Mouse (Mus musculus) intestine, postnatal 0 days (tissue): ENCODE measurements around the gene Mnd1. TPM values are rescaled to one million over a fixed set of nuclear protein-coding genes. Genes with fewer than 3 reads are reported as not detected.

Experiments used
- ATAC-seq: fragments of 200-750 bp; cut with Nextera tagmentation; 2 replicates; pipeline ENCODE4 v1.8.0; 2017; ENCODE audit warnings: mild to moderate bottlenecking, moderate TSS enrichment, moderate library complexity
- H3K27ac ChIP-seq: fragments of 300-500 bp; sonication (generic); 2 replicates; pipeline ENCODE4 v1.5.1; 2014; ENCODE audit warnings: mild to moderate bottlenecking, low read depth, low read length, moderate library complexity
- H3K27me3 ChIP-seq: fragments of 300-500 bp; sonication (generic); replicated peaks from 2 replicates; pipeline ENCODE4 v1.6.1; 2014; ENCODE audit warnings: low read length, mixed read lengths; ENCODE audit not compliant: control insufficient read depth, insufficient read depth
- H3K36me3 ChIP-seq: fragments of 300-500 bp; sonication (generic); 2 replicates; pipeline ENCODE4 v1.6.1; 2014; ENCODE audit warnings: mild to moderate bottlenecking, moderate library complexity; ENCODE audit not compliant: control insufficient read depth, insufficient read depth
- H3K4me1 ChIP-seq: fragments of 300-500 bp; sonication (generic); replicated peaks from 2 replicates; pipeline ENCODE4 v1.6.1; 2014; ENCODE audit warnings: antibody characterized with exemption, low read length, mixed read lengths; ENCODE audit not compliant: control insufficient read depth, insufficient read depth
- H3K4me2 ChIP-seq: fragments of 300-500 bp; sonication (generic); replicated peaks from 2 replicates; pipeline ENCODE4 v1.6.1; 2014; ENCODE audit warnings: low read depth, mild to moderate bottlenecking, moderate library complexity
- H3K4me3 ChIP-seq: fragments of 300-500 bp; sonication (generic); 2 replicates; pipeline ENCODE4 v1.5.1; 2014; ENCODE audit warnings: low read depth, low read length
- H3K9ac ChIP-seq: fragments of 300-500 bp; sonication (generic); 2 replicates; pipeline ENCODE4 v1.6.1; 2014; ENCODE audit warnings: mild to moderate bottlenecking, low read depth, low read length
- H3K9me3 ChIP-seq: fragments of 300-500 bp; sonication (generic); 2 replicates; pipeline ENCODE4 v1.6.1; 2016; ENCODE audit warnings: mixed run types; ENCODE audit not compliant: control insufficient read depth
- CTCF ChIP-seq: sonication (generic); IDR thresholded peaks from 2 replicates; pipeline ENCODE4 v1.5.1; 2016; ENCODE audit warnings: low read depth, mild to moderate bottlenecking, control low read depth, antibody characterized with exemption, moderate library complexity
- WGBS: fragments of 180-500 bp; shearing (Covaris S2); extraction: QIAGEN DNeasy Blood & Tissue Kit; methylation state at CpG from one replicate; pipeline ENCODE4 v1.1.7; 2014; 5-methylcytosine and 5-hydroxymethylcytosine counted together
- polyA plus RNA-seq: library from polyadenylated mRNA; unstranded; fragments of >200 nt; fragmentation: Nextera tagmentation; extraction: Ambion mirVana; gene quantifications from 2 replicates; pipeline ENCODE4 v1.2.1, GENCODE M21; 2015

Mnd1 gene
- polyA plus RNA-seq, 1 experiment from 2014 or later, result 6.5 TPM

DNA sequence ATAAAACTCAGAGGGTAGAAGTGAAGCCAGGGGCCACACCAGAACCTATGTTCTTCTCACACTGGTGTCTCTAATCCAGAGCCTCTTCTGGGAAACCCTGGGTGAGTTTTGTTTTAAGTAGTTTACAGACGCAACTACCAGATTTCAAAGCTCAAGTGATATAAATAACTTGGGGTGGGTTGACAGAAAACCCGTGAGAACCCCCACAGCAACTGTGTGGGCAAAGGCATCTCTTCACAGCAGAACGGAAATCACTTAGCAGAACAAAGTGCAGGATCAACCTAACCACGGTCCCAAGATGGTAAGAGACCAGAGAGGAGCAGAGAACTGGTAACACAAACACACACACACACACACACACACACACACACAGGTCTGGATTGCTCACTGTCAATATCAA is 89.8 kb downstream of the Mnd1 start:
- H3K4me1 ChIP-seq, result no peaks in the 10 kb centered on the region

GRCm38 (mm10) chr3:84063369-84063914 is 92.1 kb downstream of the Mnd1 start:
- Histone ChIP-seq H3K36me3 (no peaks in the 10 kb centered on the region), H3K9me3 (no peaks in the 10 kb centered on the region), H3K4me3 (no peak overlapping the region), H3K27ac (no peak overlapping the region), H3K27me3 (no peaks in the 10 kb centered on the region), H3K9ac (no peak overlapping the region), H3K4me2 (no peak overlapping the region), H3K4me1 (no peaks in the 10 kb centered on the region)
- WGBS, result 90% methylated on average over 2 of the region's 2 CpGs
- TF ChIP-seq CTCF, result no peak
- ATAC-seq, result no peak

More for the DNA sequence above, 89.8 kb downstream of the Mnd1 start:
- H3K27me3 ChIP-seq, result no peaks in the 10 kb centered on the region
- no peaks in the 10 kb centered on the region for H3K9me3 ChIP-seq
- no peak overlapping the region for H3K9ac ChIP-seq
- ATAC-seq, result no peak
- no peaks in the 10 kb centered on the region for H3K36me3 ChIP-seq
- H3K27ac ChIP-seq, result no peak overlapping the region
- H3K4me2 ChIP-seq, result no peak overlapping the region
- WGBS, result 70% methylated on average over 4 of the region's 4 CpGs
- no peak for TF ChIP-seq CTCF
- no peak overlapping the region for H3K4me3 ChIP-seq

- Histone ChIP-seq H3K4me2 (no peak overlapping the region), H3K4me3 (no peak overlapping the region), H3K4me1 (no peaks in the 10 kb centered on the region), H3K27me3 (no peaks in the 10 kb centered on the region), H3K9me3 (no peaks in the 10 kb centered on the region), H3K27ac (no peak overlapping the region), H3K36me3 (no peaks in the 10 kb centered on the region), H3K9ac (no peak overlapping the region)
- 46% methylated on average over 13 of the region's 13 CpGs for WGBS
- no peak for TF ChIP-seq CTCF
- ATAC-seq, result no peak
These were observed 93.8 kb downstream of the Mnd1 start for GRCm38 (mm10) chr3:84061523-84062453.

- TF ChIP-seq CTCF, result no peak
- no peak overlapping the region for H3K27ac ChIP-seq
- no peaks in the 10 kb centered on the region for H3K9me3 ChIP-seq
- no peak overlapping the region for H3K4me3 ChIP-seq
- H3K9ac ChIP-seq, result no peak overlapping the region
- no peaks in the 10 kb centered on the region for H3K36me3 ChIP-seq
- ATAC-seq, result no peak
- no peak overlapping the region for H3K4me2 ChIP-seq
- H3K27me3 ChIP-seq, result no peaks in the 10 kb centered on the region
- H3K4me1 ChIP-seq, result no peaks in the 10 kb centered on the region
- 85% methylated on average over 5 of the region's 5 CpGs for WGBS
These were observed 94.6 kb downstream of the Mnd1 start for GRCm38 (mm10) chr3:84060946-84061345.

DNA sequence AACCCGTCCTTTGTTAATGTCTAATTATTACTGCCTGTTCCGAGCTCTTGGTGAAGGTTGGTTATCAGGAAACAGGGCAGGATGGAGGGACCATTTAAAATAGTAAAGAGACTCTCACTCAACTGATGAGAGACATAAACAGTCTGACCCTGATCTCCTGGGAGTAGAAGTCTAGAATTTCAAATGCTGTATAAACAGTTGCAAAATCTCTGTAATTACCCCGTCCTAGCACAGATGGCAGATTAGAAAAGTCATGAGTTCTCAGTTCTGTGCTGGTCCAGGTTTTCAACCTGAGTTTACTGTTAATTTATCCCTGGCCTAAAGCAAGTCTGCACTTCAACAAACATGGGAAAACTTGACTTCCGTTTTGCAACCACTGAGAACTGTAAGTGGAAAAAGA is 95.5 kb downstream of the Mnd1 start:
- WGBS, result 45% methylated on average over 4 of the region's 4 CpGs
- no peak for TF ChIP-seq CTCF
- Histone ChIP-seq H3K27me3 (no peaks in the 10 kb centered on the region), H3K4me3 (no peak overlapping the region), H3K36me3 (no peaks in the 10 kb centered on the region), H3K27ac (no peak overlapping the region), H3K4me1 (no peaks in the 10 kb centered on the region), H3K4me2 (no peak overlapping the region), H3K9ac (no peak overlapping the region), H3K9me3 (no peaks in the 10 kb centered on the region)
- ATAC-seq, result no peak

DNA sequence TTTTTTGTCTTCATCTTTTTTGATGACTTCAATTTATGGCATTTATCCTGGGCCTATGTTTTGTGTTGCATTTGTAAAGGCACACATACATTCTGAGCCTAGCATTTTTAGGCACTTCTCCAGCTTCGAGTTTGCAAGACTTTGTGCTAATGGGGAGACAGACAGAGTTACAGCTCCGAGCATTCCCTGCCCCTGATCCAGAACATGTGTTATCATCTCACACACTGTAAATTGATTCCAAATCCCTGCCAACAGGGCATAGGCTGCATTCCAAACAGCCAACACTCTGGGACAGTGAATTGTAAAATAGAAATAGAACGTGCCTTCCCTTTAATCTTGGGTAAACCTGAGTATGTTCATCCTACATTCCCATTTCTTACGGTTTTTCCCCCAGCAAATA is 95.9 kb downstream of the Mnd1 start:
- Histone ChIP-seq H3K27me3 (no peaks in the 10 kb centered on the region), H3K27ac (no peak overlapping the region), H3K4me3 (no peak overlapping the region), H3K4me1 (no peaks in the 10 kb centered on the region), H3K9me3 (no peaks in the 10 kb centered on the region), H3K9ac (no peak overlapping the region), H3K4me2 (no peak overlapping the region), H3K36me3 (no peaks in the 10 kb centered on the region)
- TF ChIP-seq CTCF, result no peak
- no peak for ATAC-seq
- 51% methylated on average over 4 of the region's 4 CpGs for WGBS
